Mouse (Mus musculus) 3134 (cell line): ENCODE measurements around the gene Tub.

Source experiments
- DNase-seq: peaks from one replicate; pipeline ENCODE4 v3.0.0-alpha.2; 2011; ENCODE audit warnings: low spot score; ENCODE audit not compliant: insufficient read length; ENCODE audit errors: extremely low read depth

The Tub gene

GRCm38 (mm10) chr7:108972273-108972672 lies 22.1 kb downstream of the Tub start:
- DNase-seq, result no peak

GRCm38 (mm10) chr7:108985934-108986708 lies 36.0 kb downstream of the Tub start:
- DNase-seq, result no peak

- no peak for DNase-seq
Measured at GRCm38 (mm10) chr7:108991207-108991606, 41.1 kb downstream of the Tub start.

GRCm38 (mm10) chr7:108993230-108993629 lies 43.1 kb downstream of the Tub start:
- peak; percentile 21 for DNase-seq

- DNase-seq, result peak; percentile 28
Measured at GRCm38 (mm10) chr7:108993881-108994291, 43.7 kb downstream of the Tub start.

GRCm38 (mm10) chr7:108996156-108996555 lies 46.0 kb downstream of the Tub start:
- DNase-seq, result no peak

GRCm38 (mm10) chr7:109000315-109000954 lies 50.3 kb downstream of the Tub start:
- no peak for DNase-seq

- no peak for DNase-seq
Measured at GRCm38 (mm10) chr7:109001971-109002370, 51.8 kb downstream of the Tub start.

- no peak for DNase-seq
Measured at GRCm38 (mm10) chr7:109003653-109004052, 53.5 kb downstream of the Tub start.

- no peak for DNase-seq
Measured at GRCm38 (mm10) chr7:109009260-109009659, 59.1 kb downstream of the Tub start.

GRCm38 (mm10) chr7:109010720-109011595 lies 60.8 kb downstream of the Tub start:
- DNase-seq, result no peak

GRCm38 (mm10) chr7:109011596-109012180 lies 61.5 kb downstream of the Tub start:
- DNase-seq, result no peak

- DNase-seq, result no peak
Measured at GRCm38 (mm10) chr7:109012575-109012974, 62.4 kb downstream of the Tub start.

- no peak for DNase-seq
Measured at GRCm38 (mm10) chr7:109012998-109013625, 63.0 kb downstream of the Tub start.

GRCm38 (mm10) chr7:109014851-109015250 lies 64.7 kb downstream of the Tub start:
- no peak for DNase-seq

- DNase-seq, result no peak
Measured at GRCm38 (mm10) chr7:109016378-109016923, 66.3 kb downstream of the Tub start.

GRCm38 (mm10) chr7:109019243-109019642 lies 69.1 kb downstream of the Tub start:
- DNase-seq, result no peak

GRCm38 (mm10) chr7:109021428-109021827 lies 71.3 kb downstream of the Tub start:
- DNase-seq, result no peak

GRCm38 (mm10) chr7:109025743-109026142 lies 75.6 kb downstream of the Tub start:
- no peak for DNase-seq

GRCm38 (mm10) chr7:109026976-109027375 lies 76.8 kb downstream of the Tub start:
- DNase-seq, result no peak
